Mouse (Mus musculus): ENCODE data around the gene Olfr430. TPM values are rescaled to one million over a fixed set of nuclear protein-coding genes. Genes with fewer than 3 reads are reported as not detected.

The Olfr430 gene
- not detected in 2 replicates for total RNA-seq (2017)

DNA sequence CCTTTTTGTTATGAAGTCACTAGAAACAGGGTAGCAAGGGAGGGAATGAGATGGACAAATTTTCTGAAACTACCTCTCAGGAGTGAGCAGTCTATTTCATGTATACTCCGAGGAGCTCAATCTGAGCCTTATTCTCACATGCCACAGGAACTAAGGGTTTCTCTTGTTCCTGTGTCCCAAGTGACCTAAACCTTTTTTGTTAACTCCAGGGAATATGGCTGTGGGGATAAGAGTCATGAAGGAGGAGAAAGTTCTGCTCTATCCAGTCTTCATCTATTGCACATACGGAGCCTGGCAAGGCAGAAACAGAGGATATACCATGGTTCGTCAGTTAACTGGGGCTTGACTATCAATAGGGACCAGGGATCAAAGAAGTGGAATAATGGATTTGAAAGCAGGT is at the start of gene Olfr430:
Gene Olfr430 (plus strand): TSS at position 301 of the 400 bp plus-strand sequence.
- no peak for ATAC-seq (replicated peaks in 1 of 2; ENCODE audit: insufficient read depth in 1 of 2, low FRiP score in 2 of 2, low TSS enrichment in 1 of 2, low read depth in 1 of 2, poor library complexity in 2 of 2, severe bottlenecking in 2 of 2)

DNA sequence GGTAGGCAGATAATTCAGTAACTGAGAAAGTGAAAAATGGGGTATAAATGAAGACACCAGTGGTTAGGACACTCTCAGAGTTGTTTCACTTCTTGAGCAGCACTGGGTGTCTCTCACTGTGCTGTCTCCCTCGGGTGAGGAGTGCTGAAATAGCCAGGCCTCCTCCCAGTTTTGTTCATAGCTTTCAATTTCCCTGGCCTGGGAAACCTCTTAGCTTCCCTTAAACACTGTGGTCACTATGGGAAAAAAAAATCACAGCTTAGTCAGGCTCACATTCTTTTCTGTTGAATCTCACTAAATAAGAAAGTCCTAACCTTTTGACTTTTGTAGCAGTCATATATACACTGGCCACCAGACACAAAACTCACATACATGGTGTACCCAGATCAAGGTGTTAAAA is 34.7 kb upstream of the Olfr430 start, which contains the start of gene Ifi205:
Gene Ifi205 (minus strand): TSS at position 113 of the 400 bp plus-strand sequence.
- no peak for ATAC-seq (replicated peaks in 1 of 2; ENCODE audit: insufficient read depth in 1 of 2, low FRiP score in 2 of 2, low TSS enrichment in 1 of 2, low read depth in 1 of 2, poor library complexity in 2 of 2, severe bottlenecking in 2 of 2)

DNA sequence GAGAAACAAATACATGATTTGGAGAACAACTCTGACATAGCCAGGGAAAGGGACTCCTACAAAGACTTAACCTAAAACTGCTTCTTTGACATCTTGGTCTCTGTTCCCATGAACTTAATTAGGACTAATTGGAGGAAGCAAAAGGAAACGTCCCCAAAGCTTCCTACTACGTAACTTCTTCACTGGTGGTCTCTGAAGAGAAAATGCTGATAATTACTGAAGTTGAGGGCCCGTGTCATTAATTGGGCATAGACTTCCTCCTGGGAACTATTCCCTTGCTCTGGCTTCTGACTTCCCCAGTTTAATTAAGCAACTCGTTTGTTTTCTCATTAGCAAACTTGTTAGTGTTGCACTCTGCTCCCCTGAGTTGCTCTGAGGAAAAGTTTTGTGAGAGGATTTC is 30.6 kb upstream of the Olfr430 start:
- ATAC-seq (replicated peaks in 1 of 2; ENCODE audit: insufficient read depth in 1 of 2, low FRiP score in 2 of 2, low TSS enrichment in 1 of 2, low read depth in 1 of 2, poor library complexity in 2 of 2, severe bottlenecking in 2 of 2) = no peak

DNA sequence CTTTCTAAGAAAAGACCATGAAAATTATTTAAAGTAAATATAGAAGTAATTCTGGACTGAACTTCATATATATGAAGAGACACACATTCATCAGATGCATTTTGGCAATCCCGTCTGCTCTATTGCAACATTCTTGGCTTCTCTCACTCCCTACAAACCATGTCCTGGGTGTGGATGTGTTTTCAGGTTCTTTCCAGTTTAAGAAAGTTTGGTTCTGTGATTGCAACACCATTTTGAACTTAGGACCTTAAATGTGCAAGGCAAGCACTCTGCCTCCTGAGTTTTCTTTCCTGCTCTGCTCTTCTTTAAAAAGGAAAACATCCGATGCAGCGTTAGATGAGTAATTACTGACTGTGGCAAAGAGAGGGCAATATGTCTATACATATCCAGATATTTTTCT is 27.9 kb upstream of the Olfr430 start:
- ATAC-seq (replicated peaks in 1 of 2; ENCODE audit: insufficient read depth in 1 of 2, low FRiP score in 2 of 2, low TSS enrichment in 1 of 2, low read depth in 1 of 2, poor library complexity in 2 of 2, severe bottlenecking in 2 of 2) = no peak

DNA sequence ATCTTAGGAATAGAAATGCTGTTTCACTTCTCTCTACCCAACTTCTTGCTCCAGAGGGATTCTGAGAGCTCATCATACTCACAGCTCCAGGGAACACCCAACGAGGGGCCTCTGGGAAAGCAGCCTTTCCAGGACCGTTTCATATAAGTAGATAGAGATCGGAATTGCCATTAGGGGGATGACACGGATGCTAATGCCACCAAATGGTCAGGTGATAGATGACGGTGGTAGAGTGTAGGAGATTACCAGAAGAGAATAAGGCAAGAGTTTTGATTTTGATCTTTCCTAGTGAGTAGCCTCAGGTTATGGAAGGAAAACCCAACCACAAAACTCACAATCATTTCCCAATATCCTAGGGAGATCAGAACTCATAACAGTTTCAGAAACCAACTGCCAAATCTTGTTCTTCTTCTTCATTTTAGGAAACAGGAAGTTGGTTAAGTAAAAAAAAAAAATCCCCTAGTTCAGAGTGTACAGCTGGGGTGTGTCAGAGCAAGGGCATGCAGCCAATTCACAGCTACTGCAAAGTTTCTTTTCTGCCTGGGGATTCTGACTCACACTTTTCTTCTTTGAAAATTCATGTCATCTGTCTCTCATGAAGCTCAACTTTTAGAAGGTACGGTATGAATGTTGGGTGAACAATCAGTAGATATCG is 25.8 kb upstream of the Olfr430 start, which contains the start of gene Olfr433:
Gene Olfr433 (plus strand): TSS at position 183 of the 655 bp plus-strand sequence.
- ATAC-seq (replicated peaks in 1 of 2; ENCODE audit: insufficient read depth in 1 of 2, low FRiP score in 2 of 2, low TSS enrichment in 1 of 2, low read depth in 1 of 2, poor library complexity in 2 of 2, severe bottlenecking in 2 of 2) = peak; percentile 87 to 88

DNA sequence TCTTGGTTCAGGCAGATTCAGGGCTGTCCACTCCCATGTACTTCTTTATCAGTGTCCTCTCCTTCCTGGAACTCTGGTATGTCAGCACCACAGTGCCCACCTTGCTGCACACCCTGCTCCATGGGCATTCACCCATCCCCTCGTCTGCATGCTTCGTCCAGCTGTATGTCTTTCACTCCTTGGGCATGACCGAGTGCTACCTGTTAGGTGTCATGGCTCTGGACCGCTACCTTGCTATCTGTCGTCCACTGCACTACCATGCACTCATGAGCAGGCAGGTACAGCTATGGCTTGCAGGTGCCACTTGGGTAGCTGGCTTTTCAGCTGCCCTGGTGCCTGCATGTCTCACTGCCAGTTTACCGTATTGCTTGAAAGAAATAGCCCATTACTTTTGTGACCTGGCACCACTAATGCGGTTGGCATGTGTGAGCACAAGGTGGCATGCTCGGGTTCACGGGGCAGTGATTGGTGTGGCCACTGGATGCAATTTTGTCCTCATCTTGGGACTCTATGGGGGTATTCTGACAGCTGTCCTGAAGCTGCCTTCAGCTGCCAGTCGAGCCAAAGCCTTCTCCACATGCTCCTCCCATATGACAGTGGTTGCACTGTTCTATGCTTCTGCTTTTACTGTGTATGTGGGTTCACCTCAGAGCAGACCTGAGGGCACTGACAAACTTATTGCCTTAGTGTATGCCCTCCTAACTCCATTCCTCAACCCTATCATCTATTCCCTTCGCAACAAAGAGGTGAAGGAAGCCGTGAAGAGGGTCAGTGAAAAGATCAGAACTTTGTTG is 24.1 kb upstream of the Olfr430 start:
- ATAC-seq (replicated peaks in 1 of 2; ENCODE audit: insufficient read depth in 1 of 2, low FRiP score in 2 of 2, low TSS enrichment in 1 of 2, low read depth in 1 of 2, poor library complexity in 2 of 2, severe bottlenecking in 2 of 2) = peak; percentile 47 to 71

DNA sequence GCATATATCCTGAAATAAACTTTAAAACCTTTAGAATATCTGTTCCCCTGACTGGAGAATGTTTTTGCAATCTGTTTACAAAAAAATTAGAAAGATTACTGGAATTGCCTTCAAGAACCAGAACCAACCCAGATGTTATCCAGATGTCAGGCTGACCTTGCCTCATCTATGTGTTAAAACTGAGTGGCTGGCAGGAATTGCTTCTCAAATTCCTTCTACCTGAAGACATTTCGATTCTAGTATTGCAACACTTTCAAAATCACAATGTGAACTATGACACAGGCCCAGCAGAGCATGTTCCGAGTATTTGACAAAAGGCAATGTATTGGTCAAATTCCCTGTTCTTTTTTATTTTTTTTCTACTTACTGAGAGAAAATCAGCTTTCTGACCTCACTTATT is 22.0 kb upstream of the Olfr430 start:
- ATAC-seq (replicated peaks in 1 of 2; ENCODE audit: insufficient read depth in 1 of 2, low FRiP score in 2 of 2, low TSS enrichment in 1 of 2, low read depth in 1 of 2, poor library complexity in 2 of 2, severe bottlenecking in 2 of 2) = no peak

DNA sequence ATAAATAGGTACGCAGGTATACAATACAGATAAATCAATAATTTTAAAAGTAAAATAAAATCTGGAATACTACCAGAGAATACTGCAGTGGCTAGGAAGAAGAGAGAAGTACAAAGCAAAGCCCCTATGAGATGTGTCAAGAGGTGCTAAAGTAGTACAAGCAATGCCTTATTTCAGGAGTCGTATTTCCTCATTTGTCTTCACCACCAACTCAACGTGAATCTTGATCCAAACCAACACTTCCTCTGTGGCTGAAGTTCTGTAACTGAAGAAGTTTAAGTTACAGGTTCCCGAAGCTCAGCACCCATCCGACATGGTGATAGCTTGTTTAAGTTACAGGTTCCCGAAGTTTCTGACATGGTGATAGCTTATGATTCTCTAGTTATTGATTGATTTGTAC is 18.2 kb upstream of the Olfr430 start:
- peak; percentile 68 to 78; a peak in 3 of 4 replicates for ATAC-seq (replicated peaks in 1 of 2; ENCODE audit: insufficient read depth in 1 of 2, low FRiP score in 2 of 2, low TSS enrichment in 1 of 2, low read depth in 1 of 2, poor library complexity in 2 of 2, severe bottlenecking in 2 of 2)

DNA sequence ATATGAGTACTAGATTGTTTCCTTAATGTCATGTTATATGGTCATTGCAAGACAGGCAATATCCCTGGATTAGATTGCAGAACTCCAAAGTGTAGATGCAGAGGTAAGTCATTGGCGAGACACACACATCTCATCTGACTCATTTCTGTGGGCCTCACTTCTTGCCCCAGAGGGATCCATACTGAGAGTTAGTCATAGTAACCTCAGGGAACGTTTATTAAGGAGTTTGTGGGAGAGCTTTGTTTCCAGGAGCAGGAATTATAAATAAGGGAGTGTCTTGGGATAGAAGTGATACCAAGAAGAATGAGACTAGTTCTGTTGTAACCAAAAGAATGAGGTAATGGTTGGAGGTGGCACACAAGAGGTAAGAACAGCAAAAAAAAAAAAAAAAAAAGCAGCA is 17.5 kb upstream of the Olfr430 start, which contains the start of gene Olfr432:
Gene Olfr432 (plus strand): TSS at position 313 of the 400 bp plus-strand sequence.
- no peak for ATAC-seq (replicated peaks in 1 of 2; ENCODE audit: insufficient read depth in 1 of 2, low FRiP score in 2 of 2, low TSS enrichment in 1 of 2, low read depth in 1 of 2, poor library complexity in 2 of 2, severe bottlenecking in 2 of 2)

DNA sequence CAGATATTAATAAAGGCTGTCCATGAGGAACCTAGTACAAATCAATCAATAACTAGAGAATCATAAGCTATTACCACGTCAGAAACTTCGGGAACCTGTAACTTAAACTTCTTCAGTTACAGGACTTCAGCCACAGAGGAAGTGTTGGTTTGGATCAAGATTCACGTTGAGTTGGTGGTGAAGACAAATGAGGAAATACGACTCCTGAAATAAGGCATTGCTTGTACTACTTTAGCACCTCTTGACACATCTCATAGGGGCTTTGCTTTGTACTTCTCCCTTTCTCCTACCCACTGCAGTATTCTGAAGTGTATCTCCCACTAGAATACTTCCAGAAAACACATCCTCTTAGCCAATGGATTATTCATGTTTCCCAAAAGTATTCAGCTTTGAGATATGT is 17.0 kb upstream of the Olfr430 start:
- ATAC-seq (replicated peaks in 1 of 2; ENCODE audit: insufficient read depth in 1 of 2, low FRiP score in 2 of 2, low TSS enrichment in 1 of 2, low read depth in 1 of 2, poor library complexity in 2 of 2, severe bottlenecking in 2 of 2) = peak; percentile 76 to 80

DNA sequence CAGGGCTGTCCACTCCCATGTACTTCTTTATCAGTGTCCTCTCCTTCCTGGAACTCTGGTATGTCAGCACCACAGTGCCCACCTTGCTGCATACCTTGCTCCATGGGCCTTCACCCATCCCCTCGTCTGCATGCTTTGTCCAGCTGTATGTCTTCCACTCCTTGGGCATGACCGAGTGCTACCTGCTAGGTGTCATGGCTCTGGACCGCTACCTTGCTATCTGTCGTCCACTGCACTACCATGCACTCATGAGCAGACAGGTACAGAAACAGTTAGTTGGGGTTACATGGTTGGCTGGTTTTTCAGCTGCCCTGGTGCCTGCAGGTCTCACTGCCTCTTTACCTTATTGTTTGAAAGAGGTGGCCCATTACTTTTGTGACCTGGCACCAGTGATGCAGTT is 15.9 kb upstream of the Olfr430 start:
- ATAC-seq (replicated peaks in 1 of 2; ENCODE audit: insufficient read depth in 1 of 2, low FRiP score in 2 of 2, low TSS enrichment in 1 of 2, low read depth in 1 of 2, poor library complexity in 2 of 2, severe bottlenecking in 2 of 2) = no peak

DNA sequence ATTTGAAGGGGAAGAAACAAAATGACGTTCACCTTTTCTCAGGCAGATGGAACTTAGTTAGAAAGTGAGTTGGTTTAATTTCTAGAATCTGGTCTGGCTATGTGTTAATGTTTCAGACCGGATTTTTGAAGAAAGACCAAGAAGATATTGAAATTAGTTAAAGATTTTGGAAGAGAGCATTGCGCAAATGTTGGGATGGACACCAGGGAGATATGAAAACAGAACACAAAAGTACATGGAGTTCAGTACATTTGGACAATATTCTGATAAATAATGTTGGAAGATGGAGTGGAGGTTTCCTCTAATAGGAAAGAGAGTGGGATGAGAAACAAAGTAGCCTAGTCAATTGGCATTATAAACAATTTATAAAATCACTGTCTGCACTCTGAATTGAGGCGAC is 14.9 kb upstream of the Olfr430 start:
- ATAC-seq (replicated peaks in 1 of 2; ENCODE audit: insufficient read depth in 1 of 2, low FRiP score in 2 of 2, low TSS enrichment in 1 of 2, low read depth in 1 of 2, poor library complexity in 2 of 2, severe bottlenecking in 2 of 2) = no peak

DNA sequence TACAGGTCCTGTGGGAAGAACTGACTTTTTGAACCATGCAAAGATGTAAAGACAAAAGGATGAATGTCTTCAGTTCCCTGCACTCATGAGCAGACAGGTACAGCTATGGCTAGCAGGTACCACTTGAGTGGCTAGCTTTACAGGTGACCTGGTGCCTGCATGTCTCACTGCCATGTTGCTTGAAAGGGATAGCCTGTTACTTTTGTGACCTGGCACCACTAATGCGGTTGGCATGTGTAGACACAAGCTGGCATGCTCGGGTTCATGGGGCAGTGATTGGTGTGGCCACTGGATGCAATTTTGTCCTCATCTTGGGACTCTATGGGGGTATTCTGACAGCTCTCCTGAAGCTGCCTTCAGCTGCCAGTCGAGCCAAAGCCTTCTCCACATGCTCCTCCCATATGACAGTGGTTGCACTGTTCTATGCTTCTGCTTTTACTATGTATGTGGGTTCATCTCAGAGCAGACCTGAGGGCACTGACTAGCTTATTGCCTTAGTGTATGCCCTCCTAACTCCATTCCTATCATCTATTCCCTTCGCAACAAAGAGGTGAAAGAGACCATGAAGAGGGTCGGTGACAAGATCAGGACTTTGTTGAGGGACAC is 14.4 kb upstream of the Olfr430 start:
- ATAC-seq (replicated peaks in 1 of 2; ENCODE audit: insufficient read depth in 1 of 2, low FRiP score in 2 of 2, low TSS enrichment in 1 of 2, low read depth in 1 of 2, poor library complexity in 2 of 2, severe bottlenecking in 2 of 2) = peak; percentile 42 to 57; a peak in 3 of 4 replicates

DNA sequence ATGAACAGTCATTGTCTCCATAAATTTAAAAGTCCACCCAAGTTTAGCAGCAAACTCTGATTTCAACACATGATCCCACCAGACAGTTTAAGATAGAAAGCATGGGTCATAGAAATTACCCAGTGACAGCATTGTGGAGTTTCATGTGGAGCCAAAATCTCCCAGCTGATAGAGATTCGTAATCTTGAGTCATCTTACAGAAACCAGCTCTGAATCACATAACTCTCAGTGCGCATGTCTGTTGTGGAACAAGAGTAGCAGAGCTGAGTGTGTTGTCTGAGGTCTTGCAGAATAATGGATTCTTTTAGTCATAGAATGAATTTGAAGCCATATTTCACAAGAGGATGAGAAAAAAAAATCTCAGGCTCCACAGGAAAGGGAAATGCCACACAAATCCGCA is 13.4 kb upstream of the Olfr430 start:
- ATAC-seq (replicated peaks in 1 of 2; ENCODE audit: insufficient read depth in 1 of 2, low FRiP score in 2 of 2, low TSS enrichment in 1 of 2, low read depth in 1 of 2, poor library complexity in 2 of 2, severe bottlenecking in 2 of 2) = no peak

DNA sequence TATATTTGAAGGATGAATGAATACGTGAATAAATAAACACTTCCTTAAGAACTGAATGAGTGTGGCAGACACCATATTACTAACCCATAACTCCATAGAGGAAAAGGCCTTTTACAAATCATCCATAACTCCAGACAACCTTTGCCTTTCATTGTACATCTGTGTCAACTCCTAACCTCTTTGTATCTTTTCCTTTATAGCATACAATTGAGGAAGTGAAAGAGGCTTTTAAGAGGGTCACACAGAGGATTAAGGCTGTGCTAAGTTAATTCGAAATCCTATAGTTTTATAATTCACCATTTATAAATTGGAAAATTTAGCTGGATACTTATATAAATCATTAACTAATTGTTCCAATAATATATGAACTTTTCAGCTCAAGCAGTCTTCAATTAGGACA is 11.2 kb upstream of the Olfr430 start:
- 0 out of 4 replicates have a peak, but pooled peaks of 1 of the 2 experiments have one; percentile 58 for ATAC-seq (replicated peaks in 1 of 2; ENCODE audit: insufficient read depth in 1 of 2, low FRiP score in 2 of 2, low TSS enrichment in 1 of 2, low read depth in 1 of 2, poor library complexity in 2 of 2, severe bottlenecking in 2 of 2)

DNA sequence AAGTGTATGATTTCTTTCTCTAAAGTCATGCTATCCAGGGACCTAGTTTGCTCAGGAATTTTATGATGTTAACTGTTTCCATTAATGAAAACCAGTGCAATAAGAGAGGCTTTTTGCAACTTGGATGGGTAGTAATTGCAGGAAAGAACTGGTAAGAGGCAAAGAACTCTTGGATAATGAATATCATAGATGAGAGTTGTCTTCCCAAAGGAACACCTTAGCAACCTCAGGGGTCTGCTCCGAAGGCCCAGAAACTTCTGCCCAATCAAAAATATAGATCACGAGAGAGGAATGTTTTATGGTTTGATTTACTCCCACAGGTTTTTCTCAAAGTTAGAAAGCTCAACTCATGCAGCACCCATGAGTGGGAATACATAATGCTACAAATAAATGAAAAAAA is 17.6 kb downstream of the Olfr430 start, which contains the start of gene Olfr429:
Gene Olfr429 (plus strand): TSS at position 301 of the 400 bp plus-strand sequence.
- ATAC-seq (replicated peaks in 1 of 2; ENCODE audit: insufficient read depth in 1 of 2, low FRiP score in 2 of 2, low TSS enrichment in 1 of 2, low read depth in 1 of 2, poor library complexity in 2 of 2, severe bottlenecking in 2 of 2) = no peak

DNA sequence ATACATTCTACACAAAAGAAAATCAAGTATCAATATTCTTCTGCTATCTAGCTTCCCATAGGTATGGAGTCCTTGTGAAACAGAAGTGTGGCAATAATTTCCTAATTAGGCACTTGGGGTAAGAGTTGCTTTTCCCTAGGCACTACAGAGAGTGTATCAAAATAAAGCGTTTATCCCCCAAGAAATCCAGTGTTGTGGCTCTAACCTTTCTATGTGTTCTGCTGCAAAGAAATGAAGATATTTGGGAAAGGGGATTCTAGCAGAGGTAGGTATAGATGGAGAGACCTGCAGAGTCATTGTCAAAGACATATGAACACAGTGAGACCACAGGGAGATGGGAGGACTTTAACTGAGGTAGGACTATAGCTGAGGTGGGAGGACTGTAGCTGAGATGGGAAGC is 30.2 kb downstream of the Olfr430 start, which contains the start of gene Olfr427:
Gene Olfr427 (plus strand): TSS at position 301 of the 400 bp plus-strand sequence.
- ATAC-seq (replicated peaks in 1 of 2; ENCODE audit: insufficient read depth in 1 of 2, low FRiP score in 2 of 2, low TSS enrichment in 1 of 2, low read depth in 1 of 2, poor library complexity in 2 of 2, severe bottlenecking in 2 of 2) = no peak

DNA sequence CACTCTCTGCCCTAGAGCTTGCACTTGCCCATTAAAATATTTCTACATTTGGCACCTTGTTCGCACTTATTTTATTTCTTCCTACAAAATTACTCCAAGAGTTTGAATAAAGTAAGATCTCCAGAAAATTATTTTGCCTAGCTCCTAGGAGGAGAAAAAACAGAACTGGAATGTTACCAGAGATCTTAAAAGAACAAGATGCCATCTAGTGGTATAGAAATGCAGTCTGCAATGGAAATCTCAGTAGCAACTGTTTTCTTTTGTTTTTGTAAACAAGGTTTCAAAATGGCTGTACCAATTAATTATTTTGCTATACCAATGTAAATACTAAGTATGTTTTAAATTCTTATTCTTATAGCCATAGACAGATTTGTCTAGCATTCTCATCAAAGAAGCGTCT is 37.3 kb downstream of the Olfr430 start:
- ATAC-seq (replicated peaks in 1 of 2; ENCODE audit: insufficient read depth in 1 of 2, low FRiP score in 2 of 2, low TSS enrichment in 1 of 2, low read depth in 1 of 2, poor library complexity in 2 of 2, severe bottlenecking in 2 of 2) = no peak; a peak in 1 of 4 replicates

Data from hematopoietic stem cell, adult 5-6 weeks (primary cell).